Mouse (Mus musculus) myocyte (in vitro differentiated cells): Measurements from ENCODE around the gene Ddx58.

Source experiments
- CEBPB ChIP-seq: IDR thresholded peaks from 2 replicates; pipeline ENCODE4 v1.6.1; 2011; ENCODE audit warnings: mild to moderate bottlenecking, moderate library complexity; ENCODE audit not compliant: poor library complexity, insufficient read depth, severe bottlenecking
- E2F4 ChIP-seq: IDR thresholded peaks from one replicate; pipeline ENCODE4 v1.6.1; 2011; ENCODE audit warnings: mild to moderate bottlenecking, control low read depth, moderate library complexity; ENCODE audit not compliant: insufficient read depth
- MAX ChIP-seq: IDR thresholded peaks from one replicate; pipeline ENCODE4 v1.6.1; 2011; ENCODE audit warnings: low read depth, mild to moderate bottlenecking, control low read depth
- MYOD1 ChIP-seq, 3 experiments: IDR thresholded peaks; one replicate each; pipeline ENCODE4 v1.6.1; 2011; ENCODE audit warnings: control low read depth in 2 of 3, low read depth in 2 of 3, mild to moderate bottlenecking in 2 of 3, moderate library complexity in 1 of 3; ENCODE audit not compliant: insufficient read length in 2 of 3, control insufficient read depth in 1 of 3
- MYOG ChIP-seq, 3 experiments: IDR thresholded peaks; one replicate each; pipeline ENCODE4 v1.6.1; 2011; ENCODE audit warnings: control low read depth in 2 of 3, low read depth in 2 of 3, mild to moderate bottlenecking in 2 of 3; ENCODE audit not compliant: insufficient read length in 2 of 3, control insufficient read depth in 1 of 3, insufficient read depth in 1 of 3
- POLR2A ChIP-seq: IDR thresholded peaks from one replicate; pipeline ENCODE4 v1.6.1; 2011; ENCODE audit warnings: low read depth, mild to moderate bottlenecking, control low read depth, moderate library complexity; ENCODE audit not compliant: insufficient read length
- POLR2AphosphoS2 ChIP-seq: IDR thresholded peaks from one replicate; pipeline ENCODE4 v1.6.1; 2011; ENCODE audit warnings: low read depth, control low read depth; ENCODE audit not compliant: insufficient read length
- SRF ChIP-seq: IDR thresholded peaks from one replicate; pipeline ENCODE4 v1.6.1; 2011; ENCODE audit warnings: low read depth; ENCODE audit not compliant: control insufficient read depth, insufficient read length
- TCF3 ChIP-seq: IDR thresholded peaks from one replicate; pipeline ENCODE4 v1.6.1; 2011; ENCODE audit warnings: low read depth, control low read depth; ENCODE audit not compliant: insufficient read length
- USF1 ChIP-seq: IDR thresholded peaks from one replicate; pipeline ENCODE4 v1.6.1; 2011; ENCODE audit warnings: low read depth, mild to moderate bottlenecking, control low read depth, moderate library complexity

GRCm38 (mm10) chr4:40156582-40157499, 82.8 kb downstream of the Ddx58 start:
- no peak for TF ChIP-seq POLR2A
- TF ChIP-seq MAX: no peak
- TF ChIP-seq MYOD1 (IDR thresholded peaks at IDR 0.05; ENCODE audit: control insufficient read depth in 1 of 3, insufficient read length in 2 of 3, low read depth in 2 of 3): no peak
- TF ChIP-seq USF1: no peak
- TF ChIP-seq CEBPB: no peak
- TF ChIP-seq POLR2AphosphoS2: no peak
- no peak for TF ChIP-seq E2F4
- TF ChIP-seq TCF3: no peak
- TF ChIP-seq SRF: no peak
- TF ChIP-seq MYOG (IDR thresholded peaks at IDR 0.05; ENCODE audit: control insufficient read depth in 1 of 3, insufficient read depth in 1 of 3, insufficient read length in 2 of 3, low read depth in 2 of 3): no peak
